Mouse (Mus musculus) brain, embryonic 14.5 days (tissue): ENCODE results near the gene Ergic2. TPM values are rescaled to one million over a fixed set of nuclear protein-coding genes. Genes with fewer than 3 reads are reported as not detected.
A peak's percentile ranks its signal among the peaks of the same experiment; 100 is the strongest.
"Not testable (repeated sequence)": the region's sequence is repeated elsewhere in the genome, so short reads cannot be mapped to it uniquely, and the experiment has no call there.

Experiments used
- DNase-seq: peaks from one replicate; pipeline ENCODE4 v3.0.0-alpha.2; 2011; ENCODE audit warnings: low read depth
- CTCF ChIP-seq: fragments of 200-500 bp; IDR thresholded peaks from 2 replicates; pipeline ENCODE4 v1.5.1; 2012; ENCODE audit warnings: inconsistent platforms, mild to moderate bottlenecking, moderate library complexity, borderline replicate concordance; ENCODE audit not compliant: insufficient read depth, insufficient read length; ENCODE audit errors: extremely low read depth
- POLR2A ChIP-seq: fragments of 200-500 bp; IDR thresholded peaks from 2 replicates; pipeline ENCODE4 v1.6.1; 2012; ENCODE audit warnings: mild to moderate bottlenecking, inconsistent platforms, borderline replicate concordance; ENCODE audit not compliant: poor library complexity, insufficient read depth, insufficient read length, severe bottlenecking; ENCODE audit errors: extremely low read depth
- polyA plus RNA-seq: library from polyadenylated mRNA; depleted of rRNA; stranded (reverse); fragments of >200 nt; gene quantifications from 2 replicates; pipeline ENCODE4 v1.2.3, GENCODE M21; 2012; rRNA removed

Ergic2 gene
- polyA plus RNA-seq, 1 experiment, result 82.7 TPM

GRCm38 (mm10) chr6:148199177-148199576 is 13.0 kb downstream of the Ergic2 start:
- TF ChIP-seq CTCF (no peak), POLR2A (no peak)
- no peak for DNase-seq

- no peak for DNase-seq
- TF ChIP-seq POLR2A (no peak), CTCF (no peak)
These were observed 18.0 kb downstream of the Ergic2 start for GRCm38 (mm10) chr6:148193972-148194701.

GRCm38 (mm10) chr6:148185694-148186093 is 26.5 kb downstream of the Ergic2 start:
- TF ChIP-seq POLR2A (no peak), CTCF (no peak)
- DNase-seq, result no peak

GRCm38 (mm10) chr6:148172904-148173303 is 39.3 kb downstream of the Ergic2 start:
- DNase-seq, result no peak

GRCm38 (mm10) chr6:148152305-148152704 is 59.9 kb downstream of the Ergic2 start:
- not testable (repeated sequence) for DNase-seq

More at GRCm38 (mm10) chr6:148172904-148173303, 39.3 kb downstream of the Ergic2 start:
- TF ChIP-seq POLR2A (no peak), CTCF (no peak)

GRCm38 (mm10) chr6:148142421-148142820 is 69.8 kb downstream of the Ergic2 start:
- TF ChIP-seq POLR2A (no peak), CTCF (no peak)
- DNase-seq, result no peak

- no peak for DNase-seq
- TF ChIP-seq POLR2A, result no peak
- TF ChIP-seq CTCF, result no peak
These were observed 70.3 kb downstream of the Ergic2 start for GRCm38 (mm10) chr6:148141874-148142273.

- DNase-seq, result no peak
- no peak for TF ChIP-seq CTCF
- TF ChIP-seq POLR2A, result no peak
These were observed 72.7 kb downstream of the Ergic2 start for GRCm38 (mm10) chr6:148139288-148139995.

- peak; percentile 94 for TF ChIP-seq CTCF
- TF ChIP-seq POLR2A, result no peak
- DNase-seq, result peak; percentile 93
These were observed 76.3 kb downstream of the Ergic2 start for GRCm38 (mm10) chr6:148135769-148136382.

GRCm38 (mm10) chr6:148133536-148133935 is 78.6 kb downstream of the Ergic2 start:
- peak; percentile 13 for DNase-seq

GRCm38 (mm10) chr6:148132314-148132713 is 79.9 kb downstream of the Ergic2 start:
- TF ChIP-seq CTCF, result no peak
- no peak for TF ChIP-seq POLR2A
- peak; percentile 70 for DNase-seq

More at GRCm38 (mm10) chr6:148133536-148133935, 78.6 kb downstream of the Ergic2 start:
- no peak for TF ChIP-seq POLR2A
- TF ChIP-seq CTCF, result no peak

Other genes with a start within 250 kb of the Ergic2 start
- 5.8 and 9.6 TPM in 2 replicates for gene Far2, start 165.1 kb downstream of the Ergic2 start, polyA plus RNA-seq
- gene Tmtc1, start 232.0 kb upstream of the Ergic2 start, polyA plus RNA-seq, result 5.4 and 11.8 TPM in 2 replicates